8 mouse cellular contexts compared by ENCODE assay signal in genomic region chr4:128811382-128812056, GRCm38 (mm10). TPM values are rescaled to one million over a fixed set of nuclear protein-coding genes. Genes with fewer than 3 reads are reported as not detected.
DNase-seq lines count a peak whose midpoint lies in the region; ATAC-seq and TF ChIP-seq lines count a peak whose summit lies in the region.

No protein-coding gene starts in this region.

- no peaks in the 10 kb centered on the region for H3K9me3 ChIP-seq in embryonic facial prominence, embryonic 12.5 days
- H3K9me3 ChIP-seq in midbrain, embryonic 11.5 days (ENCODE audit: control insufficient read depth, low read length), result no peaks in the 10 kb centered on the region

- peak; percentile 89 for ATAC-seq in embryonic facial prominence, embryonic 12.5 days (ENCODE audit: insufficient number of reproducible peaks, insufficient read depth, low FRiP score, low TSS enrichment)
- ATAC-seq in midbrain, embryonic 11.5 days (ENCODE audit: low FRiP score), result peak; percentile 86

- H3K4me1 ChIP-seq in embryonic facial prominence, embryonic 12.5 days, result peaks cover 17% of the 10 kb centered on the region
- H3K4me1 ChIP-seq in midbrain, embryonic 11.5 days (ENCODE audit: control insufficient read depth, insufficient read depth, low read length), result peaks cover 4% of the 10 kb centered on the region
- peaks cover 20% of the 10 kb centered on the region; the same call in 1 of the 2 replicates for H3K4me1 ChIP-seq in small intestine, adult 2 months (ENCODE audit: control insufficient read depth, insufficient read depth, insufficient read length, low read length)

- 0 out of 2 replicates have a peak, but pooled peaks have one; percentile 12 for TF ChIP-seq CTCF in small intestine, adult 2 months (IDR thresholded peaks at IDR 0.05; ENCODE audit: extremely low read depth, insufficient read length, insufficient replicate concordance, low read depth, low read length)

- H3K4me2 ChIP-seq in embryonic facial prominence, embryonic 12.5 days (replicated peaks), result peak overlapping the region; percentile 69
- H3K4me2 ChIP-seq in midbrain, embryonic 11.5 days, result peak overlapping the region; percentile 51

- 0 out of 2 replicates have a peak overlapping the region, but pooled peaks have one; percentile 23 for H3K27ac ChIP-seq in embryonic facial prominence, embryonic 12.5 days
- no peak overlapping the region for H3K27ac ChIP-seq in midbrain, embryonic 11.5 days (ENCODE audit: low read depth, low read length)
- peak overlapping the region; percentile 19; the same call in 1 of the 2 replicates for H3K27ac ChIP-seq in small intestine, adult 2 months (ENCODE audit: insufficient read depth, low read depth, low read length)

- TF ChIP-seq POLR2A in small intestine, adult 2 months (IDR thresholded peaks at IDR 0.05; ENCODE audit: low read depth, low read length), result no peak; the same call in 1 of the 2 replicates

- peak overlapping the region; percentile 67 for H3K9ac ChIP-seq in embryonic facial prominence, embryonic 12.5 days
- peak overlapping the region; percentile 60 for H3K9ac ChIP-seq in midbrain, embryonic 11.5 days (ENCODE audit: low read length)

- peak; percentile 98 for DNase-seq in 416B (ENCODE audit: low read depth)
- peak; percentile 87 for DNase-seq in adrenal gland, postnatal 14 days
- peak; percentile 99 for DNase-seq in heart, adult 11 months
- DNase-seq in kidney, adult 11 months, result peak; percentile 87
- peak; percentile 75 for DNase-seq in left cerebral cortex, postnatal 4 days
- DNase-seq in midbrain, embryonic 11.5 days (ENCODE audit: low spot score, missing footprints), result peak; percentile 95

- no peaks in the 10 kb centered on the region for H3K36me3 ChIP-seq in embryonic facial prominence, embryonic 12.5 days
- no peaks in the 10 kb centered on the region for H3K36me3 ChIP-seq in midbrain, embryonic 11.5 days (ENCODE audit: control insufficient read depth, insufficient read depth, low read length)
- no peaks in the 10 kb centered on the region for H3K36me3 ChIP-seq in small intestine, adult 2 months (ENCODE audit: control insufficient read depth, insufficient read depth, low read length)

- intact Hi-C loops in left cerebral cortex, postnatal 4 days (cut with DNase I), result no loop called here

- no peaks in the 10 kb centered on the region for H3K27me3 ChIP-seq in embryonic facial prominence, embryonic 12.5 days
- H3K27me3 ChIP-seq in midbrain, embryonic 11.5 days (ENCODE audit: control insufficient read depth, insufficient read depth, low read length), result no peaks in the 10 kb centered on the region
- no peaks in the 10 kb centered on the region for H3K27me3 ChIP-seq in small intestine, adult 2 months (ENCODE audit: control insufficient read depth, insufficient read depth, low read length)

- WGBS in embryonic facial prominence, embryonic 12.5 days, result 16% methylated on average over 16 of the region's 16 CpGs
- 15% methylated on average over 16 of the region's 16 CpGs for WGBS in midbrain, embryonic 11.5 days
- WGBS in small intestine, adult 2 months, result 5% methylated on average over 16 of the region's 16 CpGs

- peak overlapping the region; percentile 52 for H3K4me3 ChIP-seq in embryonic facial prominence, embryonic 12.5 days
- peak overlapping the region; percentile 44 for H3K4me3 ChIP-seq in midbrain, embryonic 11.5 days (ENCODE audit: low read depth, low read length)
- peak overlapping the region; percentile 66 for H3K4me3 ChIP-seq in small intestine, adult 2 months (ENCODE audit: low read depth, low read length)

RNA-seq across cellular contexts. Expression of gene Zfp362, which starts 5.7 kb away (rescaled TPM):
- 32.2 and 39.1 TPM in 2 replicates for total RNA-seq in adrenal gland, postnatal 14 days (2021)
- polyA plus RNA-seq in embryonic facial prominence, embryonic 12.5 days (2016; fragmentation: Nextera tagmentation; extraction: Ambion mirVana), result 52.3 and 55.7 TPM in 2 replicates
- 10 to 100 TPM; 62.4 to 66.2 TPM for total RNA-seq in left cerebral cortex, postnatal 4 days (2021)
- polyA plus RNA-seq in midbrain, embryonic 11.5 days (2014; fragmentation: Nextera tagmentation; extraction: Ambion mirVana), result 30.1 and 31.7 TPM in 2 replicates
- polyA plus RNA-seq in small intestine, adult 2 months (2012; rRNA removed), result 19.8 and 37.8 TPM in 2 replicates

RNA-seq across cellular contexts. Expression of gene A3galt2, which starts 56.4 kb away (rescaled TPM):
- total RNA-seq in adrenal gland, postnatal 14 days (2021), result 0.26 TPM in 2 replicates
- 0.18 and 0.19 TPM in 2 replicates for polyA plus RNA-seq in embryonic facial prominence, embryonic 12.5 days (2016; fragmentation: Nextera tagmentation; extraction: Ambion mirVana)
- 1 to 10 TPM; 1.1 to 1.3 TPM for total RNA-seq in left cerebral cortex, postnatal 4 days (2021)
- 0.15 and 0.18 TPM in 2 replicates for polyA plus RNA-seq in midbrain, embryonic 11.5 days (2014; fragmentation: Nextera tagmentation; extraction: Ambion mirVana)
- polyA plus RNA-seq in small intestine, adult 2 months (2012; rRNA removed), result 0.11 and 0.32 TPM in 2 replicates
